Mouse (Mus musculus) C2C12 (cell line): ENCODE measurements at regions not wholly inside any gene's neighbourhood (a gene's known extent, or its start where the extent isn't known, plus 50 kb on each side); places are given as distances from the start of the nearest gene placed in this dataset.

Source experiments
- H3K27me3 ChIP-seq: one replicate; pipeline ENCODE4 v1.6.1; 2011; ENCODE audit not compliant: control insufficient read depth, insufficient read depth, insufficient read length
- H3K36me3 ChIP-seq: one replicate; pipeline ENCODE4 v1.6.1; 2011; ENCODE audit not compliant: control insufficient read depth, insufficient read depth
- H3K4me3 ChIP-seq: one replicate; pipeline ENCODE4 v1.5.1; 2011; ENCODE audit warnings: mild to moderate bottlenecking, control low read depth; ENCODE audit not compliant: poor library complexity, insufficient read depth, severe bottlenecking
- H3K79me2 ChIP-seq: one replicate; pipeline ENCODE4 v1.6.1; 2011; ENCODE audit not compliant: control insufficient read depth, insufficient read depth
- H3K79me3 ChIP-seq: one replicate; pipeline ENCODE4 v1.6.1; 2011; ENCODE audit warnings: low read depth, control low read depth
- H3ac ChIP-seq: one replicate; pipeline ENCODE3; 2011; ENCODE audit warnings: low read depth; ENCODE audit not compliant: control insufficient read depth, insufficient read length
- CEBPB ChIP-seq: IDR thresholded peaks from one replicate; pipeline ENCODE4 v1.6.1; 2011; ENCODE audit warnings: low read depth, mild to moderate bottlenecking, control low read depth, moderate library complexity
- CTCF ChIP-seq: IDR thresholded peaks from one replicate; pipeline ENCODE4 v1.5.1; 2011; ENCODE audit not compliant: control insufficient read depth, insufficient read depth, insufficient read length
- FOSL1 ChIP-seq: IDR thresholded peaks from one replicate; pipeline ENCODE4 v1.8.0; 2011; ENCODE audit warnings: mild to moderate bottlenecking, low read length; ENCODE audit not compliant: poor library complexity, insufficient read depth, severe bottlenecking
- MAX ChIP-seq: IDR thresholded peaks from one replicate; pipeline ENCODE4 v1.6.1; 2011; ENCODE audit warnings: mild to moderate bottlenecking, control low read depth
- MYOD1 ChIP-seq: IDR thresholded peaks from one replicate; pipeline ENCODE4 v1.6.1; 2011; ENCODE audit warnings: low read depth; ENCODE audit not compliant: control insufficient read depth, insufficient read length
- MYOG ChIP-seq: IDR thresholded peaks from one replicate; pipeline ENCODE4 v1.6.1; 2011; ENCODE audit not compliant: control insufficient read depth, insufficient read length; ENCODE audit errors: extremely low read depth
- USF1 ChIP-seq: IDR thresholded peaks from one replicate; pipeline ENCODE4 v1.6.1; 2011; ENCODE audit warnings: low read depth, mild to moderate bottlenecking, control low read depth, moderate library complexity

DNA sequence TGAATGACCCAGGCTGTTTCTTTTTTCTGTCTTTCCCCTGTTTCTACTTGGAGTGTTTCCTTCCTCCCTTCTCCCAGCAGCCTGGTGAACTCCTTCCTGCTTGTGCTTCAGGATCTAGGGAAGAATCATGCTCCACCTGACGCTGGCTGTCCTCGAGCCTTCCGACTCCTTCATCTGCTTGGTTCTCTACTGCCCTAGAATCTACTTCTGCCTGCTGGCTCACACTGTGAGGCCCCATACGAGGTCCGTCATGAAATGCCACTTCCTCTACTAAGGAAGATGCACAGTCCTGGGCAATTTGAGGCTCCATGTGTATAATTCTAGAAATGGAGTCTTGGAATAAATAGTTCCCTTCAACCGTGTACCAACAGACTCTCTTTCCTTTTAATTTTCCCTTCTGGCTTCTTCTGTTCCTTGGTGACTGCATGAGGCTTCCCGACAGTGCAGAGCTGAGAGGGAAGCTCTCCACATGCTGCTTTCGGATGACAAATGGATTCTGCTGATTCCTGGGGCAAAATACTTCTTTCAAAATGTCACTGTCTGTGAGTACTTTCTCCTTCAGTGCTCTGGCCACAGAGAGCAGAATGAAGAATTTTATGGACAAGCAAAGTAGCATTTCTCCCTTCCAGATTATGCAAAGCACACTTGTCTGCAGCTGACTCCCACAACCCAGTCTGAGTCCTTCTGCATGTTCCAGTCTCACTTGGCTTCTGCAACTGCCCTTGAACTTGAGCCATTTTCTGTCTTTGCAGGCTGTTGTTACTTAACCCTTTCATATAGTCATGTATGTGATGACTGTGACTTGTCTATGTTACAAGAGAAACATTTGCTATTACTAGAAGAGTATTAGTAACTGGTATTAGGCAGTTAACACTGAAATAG lies 341.1 kb upstream of the Kif2a start:
- TF ChIP-seq MAX (no peak), USF1 (no peak), MYOG (no peak), CTCF (no peak), FOSL1 (no peak), MYOD1 (no peak), CEBPB (no peak)

DNA sequence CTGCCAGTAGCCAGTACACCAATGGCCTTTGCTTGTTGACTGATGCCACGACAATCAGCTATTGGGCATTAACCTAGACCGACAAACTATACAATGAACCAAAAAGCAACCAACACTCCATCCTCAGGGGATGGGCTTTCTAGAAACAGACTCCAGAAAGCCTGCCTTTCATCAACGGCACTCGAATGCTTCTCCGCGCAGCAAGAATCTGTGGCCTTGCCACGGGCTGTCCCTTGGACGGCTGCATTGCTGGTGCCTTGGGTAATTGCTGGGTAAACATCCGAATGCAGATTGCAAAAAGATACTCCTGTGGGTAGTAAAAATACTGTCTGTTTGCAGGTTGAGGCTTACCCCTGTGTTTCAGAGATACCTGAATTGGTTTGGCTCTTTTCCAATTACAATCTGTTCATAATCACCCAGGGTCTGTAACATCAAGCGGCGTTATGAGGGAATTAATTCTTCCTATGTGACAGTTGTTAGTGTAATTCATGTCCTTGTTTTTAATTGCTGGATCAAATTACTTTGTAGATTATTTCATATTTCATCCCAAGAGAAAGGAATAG lies 319.0 kb upstream of the Kif2a start:
- no peak for TF ChIP-seq MYOG
- TF ChIP-seq CEBPB, result no peak
- no peak for TF ChIP-seq FOSL1
- no peak for TF ChIP-seq CTCF
- Histone ChIP-seq H3ac (no peak overlapping the region), H3K4me3 (no peak overlapping the region), H3K79me3 (no peaks in the 10 kb centered on the region), H3K79me2 (no peaks in the 10 kb centered on the region), H3K27me3 (no peaks in the 10 kb centered on the region), H3K36me3 (no peaks in the 10 kb centered on the region)

More for the DNA sequence above, 341.1 kb upstream of the Kif2a start:
- Histone ChIP-seq H3ac (no peak overlapping the region), H3K79me3 (no peaks in the 10 kb centered on the region), H3K79me2 (no peaks in the 10 kb centered on the region), H3K4me3 (no peak overlapping the region), H3K36me3 (no peaks in the 10 kb centered on the region), H3K27me3 (no peaks in the 10 kb centered on the region)

DNA sequence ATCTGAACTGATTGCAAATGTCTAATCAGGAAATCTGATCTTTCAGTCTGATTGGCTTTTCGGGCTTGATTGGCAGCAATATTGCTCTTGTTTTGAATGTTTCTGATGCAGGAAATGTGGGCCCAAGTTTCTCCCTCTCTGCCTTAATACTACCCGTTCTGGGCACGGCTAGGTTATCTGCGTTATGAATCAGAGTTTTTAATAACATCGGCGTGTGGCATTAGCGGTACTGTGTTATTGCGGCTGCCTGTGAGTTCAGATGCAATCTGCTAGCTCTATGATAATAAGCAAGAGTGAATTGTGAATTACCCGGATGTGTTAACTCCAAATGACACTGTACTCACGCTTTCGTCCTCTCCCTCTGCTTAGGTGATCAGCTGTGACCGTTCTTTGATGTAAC lies 316.2 kb upstream of the Kif2a start:
- TF ChIP-seq CEBPB (no peak), MYOG (no peak), MYOD1 (no peak), FOSL1 (no peak), CTCF (no peak), USF1 (no peak), MAX (no peak)
- Histone ChIP-seq H3ac (no peak overlapping the region), H3K79me3 (no peaks in the 10 kb centered on the region), H3K36me3 (no peaks in the 10 kb centered on the region), H3K79me2 (no peaks in the 10 kb centered on the region), H3K27me3 (no peaks in the 10 kb centered on the region), H3K4me3 (no peak overlapping the region)

DNA sequence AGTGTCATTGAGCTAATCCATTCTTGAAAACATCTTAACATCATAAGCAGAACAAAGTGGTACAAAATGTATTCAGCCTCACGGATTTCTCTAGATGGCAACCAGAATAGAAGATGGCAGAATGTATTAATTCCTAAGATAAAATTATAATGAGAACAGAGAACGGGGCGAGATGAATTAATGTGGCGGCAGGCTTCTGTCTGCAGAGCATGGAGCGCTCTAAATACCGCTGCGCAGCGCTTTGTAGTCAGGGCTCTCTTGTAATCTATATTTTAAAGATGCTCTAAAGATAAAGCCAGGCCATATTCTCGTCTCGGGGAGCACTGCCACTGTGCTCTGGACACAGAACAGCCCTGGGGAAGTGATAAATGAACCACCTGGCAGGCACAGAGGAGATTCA lies 315.2 kb upstream of the Kif2a start:
- Histone ChIP-seq H3K4me3 (no peak overlapping the region), H3K27me3 (no peaks in the 10 kb centered on the region), H3K36me3 (no peaks in the 10 kb centered on the region), H3K79me2 (no peaks in the 10 kb centered on the region), H3K79me3 (no peaks in the 10 kb centered on the region), H3ac (no peak overlapping the region)
- no peak for TF ChIP-seq USF1
- no peak for TF ChIP-seq MAX
- TF ChIP-seq FOSL1, result no peak
- no peak for TF ChIP-seq CEBPB
- no peak for TF ChIP-seq MYOD1
- no peak for TF ChIP-seq CTCF
- TF ChIP-seq MYOG, result no peak

DNA sequence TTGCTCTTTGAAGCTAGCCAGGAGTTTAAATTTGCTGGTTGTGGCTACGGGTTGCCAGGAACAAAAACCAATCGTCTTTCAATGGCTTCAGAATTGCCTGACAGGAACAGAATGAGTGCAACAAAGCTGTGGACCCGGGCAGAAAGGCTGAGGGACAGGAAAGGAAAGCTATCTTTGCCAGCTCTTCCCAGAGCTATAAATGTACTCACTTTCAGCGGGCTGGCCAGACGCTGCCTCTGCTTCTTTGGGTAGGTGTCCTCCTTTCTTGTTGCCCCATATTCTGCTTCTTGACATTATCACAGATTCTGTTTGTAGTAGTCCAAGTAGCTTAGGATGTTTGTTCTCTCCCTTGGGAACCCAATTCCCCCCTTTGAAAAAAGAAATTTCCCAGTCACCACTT lies 307.4 kb upstream of the Kif2a start:
- H3K27me3 ChIP-seq, result no peaks in the 10 kb centered on the region
- no peak for TF ChIP-seq MYOG
- no peak for TF ChIP-seq MAX
- no peak for TF ChIP-seq USF1
- no peak for TF ChIP-seq CEBPB
- TF ChIP-seq FOSL1, result no peak
- TF ChIP-seq MYOD1, result no peak
- no peak for TF ChIP-seq CTCF
- no peaks in the 10 kb centered on the region for H3K79me2 ChIP-seq
- H3K36me3 ChIP-seq, result no peaks in the 10 kb centered on the region
- H3ac ChIP-seq, result no peak overlapping the region
- H3K4me3 ChIP-seq, result no peak overlapping the region
- no peaks in the 10 kb centered on the region for H3K79me3 ChIP-seq
